Mouse (Mus musculus): ENCODE data around the gene Gm906.
"Not testable (repeated sequence)": the region's sequence is repeated elsewhere in the genome, so short reads cannot be mapped to it uniquely, and the experiment has no call there.

The Gm906 gene

GRCm38 (mm10) chr13:50250208-50250607, at the start of gene Gm906:
TSS of gene Gm906 (minus strand) at chr13:50250308.
- DNase-seq (ENCODE audit: low read depth, low spot score), result not testable (repeated sequence)

- DNase-seq (ENCODE audit: low read depth, low spot score), result not testable (repeated sequence)
Measured at GRCm38 (mm10) chr13:50283308-50283707, 33.2 kb upstream of the Gm906 start.

GRCm38 (mm10) chr13:50236487-50236886, 13.6 kb downstream of the Gm906 start:
- no peak for DNase-seq (ENCODE audit: low read depth, low spot score)

- DNase-seq (ENCODE audit: low read depth, low spot score), result peak; percentile 12
Measured at GRCm38 (mm10) chr13:50211842-50212241, 38.3 kb downstream of the Gm906 start.

GRCm38 (mm10) chr13:50210191-50210590, 39.9 kb downstream of the Gm906 start:
- DNase-seq (ENCODE audit: low read depth, low spot score), result peak; percentile 91

- peak; percentile 19 for DNase-seq (ENCODE audit: low read depth, low spot score)
Measured at GRCm38 (mm10) chr13:50209651-50210050, 40.5 kb downstream of the Gm906 start.

GRCm38 (mm10) chr13:50207966-50208365, 42.1 kb downstream of the Gm906 start:
- no peak for DNase-seq (ENCODE audit: low read depth, low spot score)

GRCm38 (mm10) chr13:50196831-50197230, 53.3 kb downstream of the Gm906 start:
- not testable (repeated sequence) for DNase-seq (ENCODE audit: low read depth, low spot score)
